7 mouse cellular contexts compared by ENCODE assay signal in genomic region chr10:111506101-111506925, GRCm38 (mm10). TPM values are rescaled to one million over a fixed set of nuclear protein-coding genes. Genes with fewer than 3 reads are reported as not detected.
A peak's percentile ranks its signal among the peaks of the same experiment; 100 is the strongest.
DNase-seq lines count a peak whose midpoint lies in the region; ATAC-seq and TF ChIP-seq lines count a peak whose summit lies in the region.

Phlda1 (plus strand) TSS chr10:111506286.

- peak within 1 kb of the TSS; percentile 69 for H3K4me3 ChIP-seq in embryonic facial prominence, embryonic 12.5 days
- H3K4me3 ChIP-seq in kidney, adult 2 months (ENCODE audit: insufficient read depth, low read depth, low read length): peak within 1 kb of the TSS; percentile 92
- H3K4me3 ChIP-seq in limb, embryonic 12.5 days (replicated peaks): peak within 1 kb of the TSS; percentile 89
- peak within 1 kb of the TSS; percentile 84 for H3K4me3 ChIP-seq in midbrain, embryonic 15.5 days
- peak within 1 kb of the TSS; percentile 82 for H3K4me3 ChIP-seq in spleen, adult 2 months (ENCODE audit: extremely low read depth, insufficient read depth, insufficient read length)

- ATAC-seq in embryonic facial prominence, embryonic 12.5 days (ENCODE audit: insufficient number of reproducible peaks, insufficient read depth, low FRiP score, low TSS enrichment): peak; percentile 86
- peak; percentile 80 for ATAC-seq in limb, embryonic 12.5 days (ENCODE audit: insufficient number of reproducible peaks, insufficient read depth, low FRiP score, low TSS enrichment, low read depth)
- ATAC-seq in midbrain, embryonic 15.5 days (replicated peaks): peak; percentile 88

- peak within 1 kb of the TSS; percentile 76 for H3K9ac ChIP-seq in embryonic facial prominence, embryonic 12.5 days
- H3K9ac ChIP-seq in limb, embryonic 12.5 days (replicated peaks): peak within 1 kb of the TSS; percentile 96
- peak within 1 kb of the TSS; percentile 92 for H3K9ac ChIP-seq in midbrain, embryonic 15.5 days

- WGBS in embryonic facial prominence, embryonic 12.5 days: under 1% methylated on average over 92 of the region's 94 CpGs
- WGBS in kidney, adult 2 months: under 1% methylated on average over 92 of the region's 94 CpGs
- under 1% methylated on average over 80 of the region's 94 CpGs for WGBS in limb, embryonic 12.5 days
- under 1% methylated on average over 56 of the region's 94 CpGs for WGBS in midbrain, embryonic 15.5 days
- under 1% methylated on average over 84 of the region's 94 CpGs for WGBS in spleen, adult 2 months

- TF ChIP-seq POLR2A in kidney, adult 2 months (IDR thresholded peaks at IDR 0.05; ENCODE audit: low read depth, low read length): peak; percentile 81
- TF ChIP-seq POLR2A in spleen, adult 2 months (IDR thresholded peaks at IDR 0.05; ENCODE audit: low read depth, low read length): peak; percentile 80

- no peaks in the 10 kb centered on the region for H3K36me3 ChIP-seq in embryonic facial prominence, embryonic 12.5 days
- no peaks in the 10 kb centered on the region for H3K36me3 ChIP-seq in kidney, adult 2 months (ENCODE audit: control insufficient read depth, insufficient read depth, low read length)
- H3K36me3 ChIP-seq in limb, embryonic 12.5 days: no peaks in the 10 kb centered on the region
- no peaks in the 10 kb centered on the region for H3K36me3 ChIP-seq in midbrain, embryonic 15.5 days (replicated peaks)
- no peaks in the 10 kb centered on the region for H3K36me3 ChIP-seq in spleen, adult 2 months (ENCODE audit: control insufficient read depth, insufficient read depth, low read length)

- peak within 1 kb of the TSS; percentile 77 for H3K4me2 ChIP-seq in embryonic facial prominence, embryonic 12.5 days (replicated peaks)
- H3K4me2 ChIP-seq in limb, embryonic 12.5 days: peak within 1 kb of the TSS; percentile 62
- peak within 1 kb of the TSS; percentile 79 for H3K4me2 ChIP-seq in midbrain, embryonic 15.5 days

- no peaks in the 10 kb centered on the region for H3K27me3 ChIP-seq in embryonic facial prominence, embryonic 12.5 days
- H3K27me3 ChIP-seq in kidney, adult 2 months (replicated peaks; ENCODE audit: control insufficient read depth, insufficient read depth, low read length): no peaks in the 10 kb centered on the region
- H3K27me3 ChIP-seq in limb, embryonic 12.5 days: no peaks in the 10 kb centered on the region
- H3K27me3 ChIP-seq in midbrain, embryonic 15.5 days (replicated peaks): no peaks in the 10 kb centered on the region
- no peaks in the 10 kb centered on the region for H3K27me3 ChIP-seq in spleen, adult 2 months (ENCODE audit: control insufficient read depth, insufficient read depth, low read length)

- TF ChIP-seq CTCF in kidney, adult 2 months (conservative IDR thresholded peaks at IDR 0.05; ENCODE audit: insufficient read depth, insufficient read length, low read depth, low read length): no peak
- TF ChIP-seq CTCF in spleen, adult 2 months (IDR thresholded peaks at IDR 0.05; ENCODE audit: extremely low read depth, insufficient read depth, insufficient read length, insufficient replicate concordance): no peak

- DNase-seq in adrenal gland, postnatal 25 days: peak; percentile 98
- DNase-seq in heart, adult 18-20 months: peak; percentile 96 to 98
- DNase-seq in kidney, adult 2 months: peak; percentile 97
- DNase-seq in spleen, adult 2 months (ENCODE audit: low read depth in 1 of 2, low spot score in 2 of 2): peak; percentile 74 to 93

- peak within 1 kb of the TSS; percentile 93 for H3K27ac ChIP-seq in embryonic facial prominence, embryonic 12.5 days
- H3K27ac ChIP-seq in kidney, adult 2 months (ENCODE audit: insufficient read depth, low read depth, low read length): peak within 1 kb of the TSS; percentile 78
- peak within 1 kb of the TSS; percentile 98 for H3K27ac ChIP-seq in limb, embryonic 12.5 days
- peak within 1 kb of the TSS; percentile 89 for H3K27ac ChIP-seq in midbrain, embryonic 15.5 days
- H3K27ac ChIP-seq in spleen, adult 2 months (ENCODE audit: insufficient read depth, low read length): peak within 1 kb of the TSS; percentile 91

- no peaks in the 10 kb centered on the region for H3K9me3 ChIP-seq in embryonic facial prominence, embryonic 12.5 days
- no peaks in the 10 kb centered on the region for H3K9me3 ChIP-seq in limb, embryonic 12.5 days
- no peaks in the 10 kb centered on the region for H3K9me3 ChIP-seq in midbrain, embryonic 15.5 days

- H3K4me1 ChIP-seq in embryonic facial prominence, embryonic 12.5 days: peaks cover 25% of the 10 kb centered on the region
- H3K4me1 ChIP-seq in kidney, adult 2 months (ENCODE audit: control insufficient read depth, insufficient read depth, low read length): peaks cover 6% of the 10 kb centered on the region; the same call in 1 of the 2 replicates
- peaks cover 55% of the 10 kb centered on the region for H3K4me1 ChIP-seq in limb, embryonic 12.5 days (replicated peaks)
- H3K4me1 ChIP-seq in midbrain, embryonic 15.5 days: peaks cover 21% of the 10 kb centered on the region
- peaks cover 8% of the 10 kb centered on the region; the same call in 1 of the 2 replicates for H3K4me1 ChIP-seq in spleen, adult 2 months (ENCODE audit: control insufficient read depth, insufficient read depth, insufficient read length)

RNA-seq across cellular contexts. Expression of gene Phlda1, which starts in this region (rescaled TPM):
- 66.2 and 75.2 TPM in 2 replicates for total RNA-seq in adrenal gland, postnatal 25 days (2021)
- polyA plus RNA-seq in embryonic facial prominence, embryonic 12.5 days (2016; fragmentation: Nextera tagmentation; extraction: Ambion mirVana): 34.7 and 37.4 TPM in 2 replicates
- 10 to 100 TPM in 1 of 2 experiments, 1 to 10 TPM in 1; 9.7 to 18.7 TPM for total RNA-seq in heart, adult 18-20 months (2021)
- 7.8 and 9.5 TPM in 2 replicates for polyA plus RNA-seq in kidney, adult 2 months (2012; rRNA removed)
- polyA plus RNA-seq in limb, embryonic 12.5 days (2016; fragmentation: Nextera tagmentation; extraction: Ambion mirVana): 28.2 and 35.3 TPM in 2 replicates
- 35.3 and 35.8 TPM in 2 replicates for polyA plus RNA-seq in midbrain, embryonic 15.5 days (2015; fragmentation: Nextera tagmentation; extraction: Ambion mirVana)
- 5.0 and 6.0 TPM in 2 replicates for polyA plus RNA-seq in spleen, adult 2 months (2012; rRNA removed)

Comparison
In these comparisons a context has a peak if more than half of its experiments do, and no peak if none do; other contexts are left out.
1. Peak in every context shown above with its lines: DNase-seq, ATAC-seq, H3K4me3 ChIP-seq and H3K27ac ChIP-seq.